Mouse (Mus musculus): ENCODE measurements around the gene Nnat.
"Not testable (repeated sequence)": the region's sequence is repeated elsewhere in the genome, so short reads cannot be mapped to it uniquely, and the experiment has no call there.

Nnat gene

DNA sequence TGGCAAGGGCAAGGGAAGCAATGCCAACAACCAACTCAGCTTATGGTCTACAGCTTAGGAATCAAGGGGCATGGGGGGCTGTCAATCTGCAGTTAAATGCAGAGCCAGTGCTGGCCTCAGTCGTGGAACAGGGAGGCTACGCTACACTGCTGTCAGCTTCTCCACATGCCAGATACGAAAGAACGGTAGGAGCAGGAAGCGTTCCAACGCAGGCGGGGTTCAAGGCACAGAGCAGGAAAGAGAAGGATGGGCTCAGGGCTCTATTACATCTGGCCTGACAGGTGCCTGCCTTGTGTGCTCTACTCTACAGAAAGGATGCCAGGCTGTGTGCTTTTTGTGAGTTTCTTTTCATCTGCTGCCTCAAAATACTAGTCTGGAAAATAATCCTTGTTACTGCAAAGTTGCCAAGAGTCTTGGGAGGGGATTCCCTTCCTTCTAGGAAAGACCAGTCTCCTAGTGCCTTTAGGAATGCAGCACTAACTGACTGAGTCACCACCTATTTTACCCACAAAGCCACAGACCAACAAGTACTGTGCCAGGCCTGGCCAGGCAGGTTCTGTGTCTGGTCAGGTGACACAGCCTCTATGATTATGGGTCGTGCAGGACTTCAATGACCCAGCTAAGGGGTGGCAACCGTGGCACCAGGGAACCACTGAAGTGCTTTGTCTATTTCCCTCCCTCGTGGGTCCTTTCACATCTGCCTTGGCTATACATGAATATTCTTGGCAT lies 7.6 kb upstream of the Nnat start:
- CTCF ChIA-PET = no interaction called here

DNA sequence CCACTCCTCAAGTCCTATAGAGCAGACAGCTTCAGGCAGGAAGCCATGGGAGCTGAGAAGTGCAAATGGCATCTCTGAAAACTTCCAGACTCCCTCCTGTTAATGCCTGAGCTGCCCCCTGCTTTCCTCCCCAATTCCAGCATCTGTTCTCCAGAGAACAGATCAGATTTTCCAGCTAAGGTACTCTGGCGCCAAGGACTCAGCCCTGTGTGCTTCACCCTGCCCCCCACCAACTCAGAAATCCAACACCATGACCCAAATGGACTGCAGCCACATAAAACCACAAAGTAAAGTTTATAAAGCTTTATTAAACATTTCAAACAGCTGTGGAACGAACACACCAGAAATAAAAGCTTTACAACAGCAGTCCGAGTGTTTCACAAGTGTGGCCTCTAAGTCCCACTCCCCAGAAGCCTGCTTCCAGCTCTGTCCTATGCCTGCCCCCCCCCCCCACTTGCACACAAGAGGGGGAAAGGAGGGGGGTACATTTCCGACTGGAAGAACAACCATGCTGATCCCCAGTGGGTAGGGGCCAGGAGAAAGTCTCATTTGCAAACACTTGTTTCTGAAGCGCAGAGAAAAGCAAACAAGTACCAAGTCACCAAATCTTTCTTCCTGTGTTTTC lies 3.7 kb upstream of the Nnat start:
- CTCF ChIA-PET = interaction anchor here (0.6 kb wide), 1 partner anchor 347 kb away, joined by 7 read pairs; no protein-coding TSS in a partner anchor

DNA sequence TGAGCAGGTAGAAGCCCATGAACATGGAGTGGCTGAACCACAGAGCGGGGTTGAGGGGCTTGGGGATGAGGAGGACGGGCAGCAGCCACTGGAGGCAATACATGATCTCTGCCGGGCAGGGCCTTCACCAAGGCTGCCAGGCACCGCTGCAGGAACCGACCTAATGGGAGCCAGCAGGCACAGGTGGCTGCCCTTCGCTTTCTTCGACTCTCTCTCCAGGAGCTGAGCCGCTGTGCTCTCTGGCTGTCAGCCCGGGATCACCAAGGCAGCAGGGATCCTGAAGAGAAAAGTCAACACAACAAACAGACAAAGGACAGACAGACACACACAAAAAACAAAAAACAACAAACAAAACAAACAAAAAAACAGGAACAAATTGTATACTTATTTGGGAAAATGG lies 1.8 kb upstream of the Nnat start:
- CTCF ChIA-PET = no interaction called here

DNA sequence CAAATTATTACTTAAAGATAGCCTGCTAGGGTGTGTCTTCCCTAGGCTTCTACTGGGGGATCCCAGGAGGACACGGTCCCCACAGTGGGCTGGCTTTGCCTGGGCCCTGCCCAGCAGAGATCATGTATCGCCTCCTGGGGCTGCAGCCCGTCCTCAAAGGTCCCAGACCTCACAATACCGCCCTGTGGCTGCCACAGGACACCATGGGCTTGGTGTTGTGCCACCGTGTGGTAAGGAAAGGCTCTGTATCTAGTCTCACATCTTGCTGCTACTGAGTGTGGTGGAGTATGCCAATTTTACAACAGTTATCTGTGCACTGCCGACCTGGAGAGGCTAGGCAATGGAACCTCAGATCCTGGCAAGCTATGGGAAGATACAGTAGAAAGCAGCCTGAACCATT lies 1.4 kb upstream of the Nnat start:
- CTCF ChIA-PET = no interaction called here

DNA sequence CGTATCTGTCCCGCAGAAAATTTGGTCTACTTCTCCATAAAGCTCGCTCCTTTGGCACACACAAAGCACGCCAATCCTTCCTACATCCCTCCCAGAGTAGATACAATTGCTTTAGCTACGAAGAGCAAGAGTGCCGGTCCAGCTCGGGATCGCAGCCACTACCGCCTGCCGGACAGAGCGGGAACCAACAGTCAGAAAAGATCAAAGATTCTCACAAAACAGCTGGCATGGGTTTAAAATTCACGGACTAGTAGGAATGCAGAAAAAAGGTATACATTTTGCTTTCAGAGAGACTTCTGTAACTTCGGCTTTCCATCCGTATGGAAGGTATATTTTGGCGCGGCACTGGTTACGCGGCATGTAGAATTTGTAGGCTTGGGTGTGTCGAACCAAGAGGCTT lies 438 bp upstream of the Nnat start:
- CTCF ChIA-PET = no interaction called here

DNA sequence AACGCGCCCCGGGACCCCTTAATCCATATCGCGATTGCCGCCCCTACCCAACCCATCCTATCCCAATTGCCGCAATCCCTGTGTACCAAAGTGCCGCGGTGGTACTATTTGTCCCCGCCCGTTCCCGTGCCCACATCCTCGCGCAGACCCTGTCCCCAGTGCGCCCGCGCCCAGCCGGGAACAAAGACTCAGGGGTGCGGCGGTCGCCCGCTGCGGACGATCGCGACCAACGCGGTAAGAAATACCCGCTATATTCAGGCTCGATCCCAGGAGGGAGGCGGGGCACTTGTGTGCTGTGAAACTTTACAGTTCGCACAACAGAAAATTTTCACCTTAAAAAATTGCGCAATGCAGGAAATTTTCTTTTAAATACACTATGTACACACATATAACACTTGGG lies 424 bp downstream of the Nnat start:
- CTCF ChIA-PET = no interaction called here

DNA sequence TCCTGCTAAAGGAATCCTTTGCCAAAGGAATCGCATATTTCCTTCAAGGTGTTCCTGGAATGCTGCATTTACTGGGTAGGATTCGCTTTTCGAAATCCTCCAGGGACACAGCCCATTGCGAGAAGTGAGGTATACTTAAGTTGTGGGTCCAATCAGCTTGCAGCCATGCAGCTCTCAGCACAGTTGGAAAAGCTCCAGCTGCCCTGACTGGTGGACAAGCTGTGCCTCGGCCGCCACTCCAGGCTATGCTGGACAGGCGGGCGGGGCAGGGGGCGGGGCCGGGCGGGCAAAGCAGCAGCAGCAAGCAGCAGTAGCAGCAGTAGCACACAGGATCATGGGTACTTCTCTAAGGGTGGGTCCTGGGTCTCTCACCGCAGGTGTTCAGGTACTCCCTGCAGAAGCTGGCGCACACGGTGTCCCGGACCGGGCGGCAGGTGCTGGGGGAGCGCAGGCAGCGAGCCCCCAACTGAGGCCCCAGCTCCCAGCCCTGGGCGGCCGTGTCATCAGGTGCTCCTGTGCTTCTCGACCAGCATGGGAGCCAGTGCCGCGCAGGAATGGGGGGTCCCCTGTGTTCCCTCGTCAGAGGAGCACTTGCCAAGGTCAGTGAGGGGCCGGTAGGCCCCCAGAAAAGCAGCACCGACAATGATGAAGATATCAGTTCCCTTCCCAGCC lies 1.4 kb downstream of the Nnat start:
- CTCF ChIA-PET = no interaction called here

DNA sequence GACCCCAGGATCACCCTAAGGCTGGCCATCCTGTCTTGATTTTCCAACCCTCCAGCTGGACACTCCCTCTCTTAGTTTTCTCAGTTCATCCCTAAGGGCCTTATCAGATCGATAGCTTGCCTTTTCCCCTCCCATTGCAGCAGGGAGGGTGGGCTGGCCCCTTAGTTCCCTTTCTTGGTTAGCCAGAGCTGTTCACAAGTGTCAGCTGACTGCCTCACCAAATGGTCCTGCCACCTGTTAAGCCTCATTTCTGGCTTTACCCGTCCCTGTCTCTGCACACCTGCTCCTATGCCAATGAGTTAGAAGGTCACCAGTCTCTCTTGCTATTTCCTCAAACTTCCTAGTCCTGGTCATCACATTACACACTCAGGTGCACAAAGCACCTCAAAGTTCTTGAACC lies 3.2 kb downstream of the Nnat start:
- CTCF ChIA-PET = no interaction called here

DNA sequence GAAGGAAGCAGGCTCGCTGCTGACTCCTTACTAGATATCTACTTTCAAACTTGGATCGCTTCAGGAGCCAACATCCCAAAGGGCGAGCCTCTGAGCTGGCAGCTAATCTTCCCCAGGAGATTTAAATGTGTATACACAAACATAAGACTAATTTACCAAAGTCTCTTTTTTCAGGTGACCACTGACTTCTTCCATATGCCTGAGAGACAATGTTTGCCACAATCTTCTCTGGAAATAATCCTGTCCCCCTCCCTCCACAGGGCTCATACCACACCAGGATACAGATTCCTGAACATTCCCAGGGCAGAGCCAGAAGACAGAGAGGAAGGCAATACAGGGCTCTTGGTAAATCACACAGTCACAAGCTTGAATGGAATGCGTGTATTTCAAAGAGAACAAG lies 4.8 kb downstream of the Nnat start:
- CTCF ChIA-PET = no interaction called here

DNA sequence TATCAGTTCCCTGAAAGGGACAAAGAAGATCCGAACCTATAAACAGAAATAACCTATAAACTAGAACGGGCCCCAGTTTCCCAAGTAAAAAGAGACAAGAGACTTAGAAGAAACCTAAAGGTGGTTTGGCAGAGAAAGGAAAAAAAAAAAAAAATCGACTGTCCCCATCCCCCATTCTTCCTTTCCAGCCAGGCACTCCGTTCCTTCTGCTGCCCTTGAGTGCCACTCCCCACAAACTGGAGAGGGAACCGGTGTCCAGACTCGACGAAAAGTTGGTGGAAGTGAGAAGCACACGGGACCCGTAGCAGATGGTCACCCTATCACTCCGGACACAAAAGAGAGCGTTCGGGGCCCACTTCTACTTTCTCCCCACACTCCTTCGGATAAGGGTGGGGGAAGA lies 5.6 kb downstream of the Nnat start:
- CTCF ChIA-PET = no interaction called here

DNA sequence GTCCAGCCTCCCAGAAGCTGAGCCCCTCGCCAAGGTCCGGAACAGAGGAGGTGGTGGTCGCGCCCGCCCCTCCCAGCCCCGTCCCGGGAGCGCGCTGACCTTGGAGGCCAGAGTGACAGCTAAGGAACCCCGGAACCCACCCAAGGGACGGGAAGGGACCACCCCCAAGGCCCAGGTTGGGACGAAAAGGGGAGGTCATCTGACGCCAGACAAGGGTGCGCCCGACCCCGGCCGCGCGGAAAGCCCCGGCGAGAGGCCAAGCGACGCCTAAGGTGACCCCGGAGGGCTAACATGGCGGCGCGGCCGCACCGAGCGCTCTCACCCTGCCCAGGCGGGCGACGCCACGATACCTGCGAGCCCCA lies 6.0 kb downstream of the Nnat start:
- CTCF ChIA-PET = no interaction called here

DNA sequence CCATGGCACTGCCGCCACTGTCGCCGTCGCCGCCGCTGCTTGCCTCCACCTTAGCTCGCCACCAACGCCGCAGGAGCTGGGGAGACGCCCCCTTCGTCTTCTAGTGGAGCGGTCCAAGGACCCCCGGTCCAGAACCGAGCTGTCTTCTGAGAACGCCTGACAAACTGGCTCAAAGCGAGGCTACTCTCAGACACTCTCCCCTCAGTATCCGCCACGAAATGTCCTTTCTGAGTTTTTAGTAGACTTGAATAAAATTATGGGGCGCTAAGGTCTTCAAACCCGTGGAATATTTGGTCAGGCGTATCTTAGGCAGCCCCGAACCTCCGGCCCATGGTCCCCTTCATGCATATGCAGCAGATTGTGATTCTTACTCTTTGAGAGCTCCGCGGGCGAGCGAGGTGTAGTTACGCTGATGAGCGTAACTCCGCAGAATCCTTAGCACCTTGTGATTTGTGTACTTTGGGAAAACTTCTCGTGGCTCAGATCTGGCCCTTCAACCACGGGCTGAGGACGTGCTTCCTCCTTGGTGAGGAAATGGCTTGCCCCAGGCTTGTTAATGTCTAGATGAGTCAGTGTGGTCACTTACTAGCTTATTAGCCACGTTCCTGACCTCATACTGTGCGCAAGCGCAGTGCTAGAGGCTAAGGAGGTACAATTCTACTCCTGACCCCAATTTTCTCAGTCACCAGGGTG lies 6.5 kb downstream of the Nnat start:
- CTCF ChIA-PET = no interaction called here

DNA sequence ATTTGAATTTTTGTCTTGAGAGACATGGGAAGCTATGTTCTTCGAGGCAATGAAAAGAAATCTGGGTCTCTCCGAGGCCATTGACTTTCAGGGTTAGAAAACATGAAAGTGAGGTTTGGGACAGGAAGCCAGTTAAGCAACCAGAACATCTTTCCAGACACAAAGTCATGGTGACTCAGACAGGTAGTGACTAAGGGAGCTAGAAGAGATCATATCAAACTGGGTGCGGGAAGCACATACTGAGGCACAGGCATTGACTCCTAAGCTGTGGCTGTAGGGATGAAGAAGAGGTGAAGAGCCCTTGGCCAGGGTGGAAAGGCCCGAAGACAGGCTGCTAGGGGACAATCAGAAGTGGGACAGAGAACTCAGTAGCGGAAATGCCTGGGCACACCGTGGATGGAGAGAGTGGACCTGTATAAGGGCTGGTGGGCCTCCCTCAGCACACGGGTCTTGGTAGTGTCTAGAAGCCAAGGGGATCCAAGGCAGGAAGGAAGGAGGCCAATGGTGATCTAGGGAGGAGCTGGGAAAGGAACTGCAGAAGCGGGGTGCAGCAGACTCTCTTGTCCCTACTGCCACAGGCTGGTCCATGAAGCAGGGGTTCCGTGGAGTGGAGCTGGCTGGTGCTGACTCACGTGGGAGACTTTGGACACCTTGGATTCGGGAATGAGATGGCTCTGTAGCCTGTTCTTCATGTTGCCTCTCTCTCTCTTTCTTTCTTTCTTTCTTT lies 7.5 kb downstream of the Nnat start:
- CTCF ChIA-PET = interaction anchor here (0.5 to 1.4 kb wide), 3 partner anchors 170 to 280 kb away, joined by 3 to 5 read pairs (median 3); no protein-coding TSS in a partner anchor

DNA sequence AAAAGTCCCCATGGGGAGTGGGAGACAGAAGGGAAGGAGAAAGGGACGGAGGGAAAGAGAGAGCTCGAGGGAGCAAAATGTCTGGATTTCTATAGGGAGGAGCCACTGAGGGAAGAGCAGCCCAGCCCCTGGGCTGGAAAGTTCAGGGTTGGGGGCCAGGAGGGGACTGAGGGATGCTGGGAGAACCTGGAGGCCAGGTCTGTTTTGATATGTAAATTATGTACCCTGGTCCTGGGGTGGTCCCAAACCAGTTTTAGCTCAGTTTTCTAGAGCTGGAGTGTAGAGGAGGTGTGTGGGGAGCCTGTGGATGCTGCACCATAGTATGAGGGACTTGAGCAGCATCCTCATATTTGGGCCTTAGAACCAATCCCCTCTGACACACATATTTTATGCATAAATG lies 9.0 kb downstream of the Nnat start:
- CTCF ChIA-PET = interaction anchor here (0.6 to 1.4 kb wide), 3 partner anchors 112 to 1003 kb away, joined by 3 read pairs; no protein-coding TSS in a partner anchor

DNA sequence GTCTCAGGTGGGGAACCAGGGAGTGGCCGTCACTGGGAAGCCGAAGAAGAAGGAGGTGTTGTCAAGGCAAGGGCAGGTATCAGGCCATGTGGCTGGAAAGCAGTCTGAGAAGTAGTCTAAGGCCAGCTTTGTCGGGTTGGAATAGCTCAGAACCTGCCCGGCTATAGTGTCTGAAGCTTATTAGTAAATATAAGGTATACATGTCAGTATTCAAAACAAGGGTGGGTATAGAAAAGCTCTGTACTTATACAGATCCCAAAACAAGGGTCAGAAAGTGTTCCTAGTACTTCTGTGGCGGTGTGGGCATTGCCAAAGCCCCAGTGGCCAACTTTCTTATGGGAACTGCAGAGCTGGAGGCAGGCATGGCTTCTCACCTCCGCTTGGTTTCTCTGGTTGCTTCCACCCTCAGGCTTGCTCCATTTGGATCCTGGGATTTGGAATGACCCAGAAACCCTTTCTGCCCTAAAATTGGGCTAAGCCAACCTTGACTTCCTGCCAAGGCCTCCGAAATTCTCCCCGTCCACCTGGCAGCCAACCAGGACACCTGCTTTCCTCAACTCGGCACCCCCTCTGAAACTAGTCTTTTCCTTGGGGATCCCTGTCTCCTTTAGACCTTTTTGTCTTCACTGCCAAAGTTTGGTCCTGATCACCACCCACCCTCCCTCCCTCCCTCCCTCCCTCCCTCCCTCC lies 10.1 kb downstream of the Nnat start:
- CTCF ChIA-PET = interaction anchor here (0.6 to 1.4 kb wide), 3 partner anchors 113 to 275 kb away, joined by 3 to 7 read pairs (median 4); no protein-coding TSS in a partner anchor

DNA sequence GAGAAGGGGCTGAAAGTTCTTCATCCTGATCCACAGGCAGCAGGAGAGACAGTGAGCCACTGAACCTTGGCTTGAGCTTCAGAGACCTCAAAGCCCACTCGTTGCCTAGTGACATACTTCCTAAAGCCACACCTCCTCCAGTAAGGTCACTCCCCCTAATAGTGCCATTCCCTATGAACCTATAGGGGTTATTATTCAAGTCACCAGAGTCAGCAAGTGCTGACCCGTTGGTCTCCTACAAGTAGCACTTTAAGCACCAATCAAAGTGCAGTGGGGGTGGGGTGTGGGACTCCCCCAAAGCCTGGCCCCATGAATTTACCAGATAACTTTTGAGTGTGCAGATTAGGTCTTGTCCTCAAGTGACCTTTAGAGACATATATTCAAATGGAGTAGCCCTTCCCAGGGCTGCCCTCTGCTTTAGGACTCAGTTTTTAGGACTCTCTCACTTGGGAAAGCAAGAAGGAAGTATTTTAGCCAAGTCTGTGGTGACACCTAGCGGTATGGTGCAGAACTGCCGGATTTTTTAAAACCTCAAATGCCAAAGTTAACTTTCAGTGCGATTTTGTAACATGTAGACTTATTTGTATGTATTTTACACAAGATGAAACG lies 11.4 kb downstream of the Nnat start, which contains the start of gene Blcap:
Gene Blcap (minus strand): TSS at position 51 of the 609 bp plus-strand sequence.
- CTCF ChIA-PET = interaction anchor here (1.4 kb wide), 1 partner anchor 230 kb away, joined by 4 read pairs; no protein-coding TSS in a partner anchor

DNA sequence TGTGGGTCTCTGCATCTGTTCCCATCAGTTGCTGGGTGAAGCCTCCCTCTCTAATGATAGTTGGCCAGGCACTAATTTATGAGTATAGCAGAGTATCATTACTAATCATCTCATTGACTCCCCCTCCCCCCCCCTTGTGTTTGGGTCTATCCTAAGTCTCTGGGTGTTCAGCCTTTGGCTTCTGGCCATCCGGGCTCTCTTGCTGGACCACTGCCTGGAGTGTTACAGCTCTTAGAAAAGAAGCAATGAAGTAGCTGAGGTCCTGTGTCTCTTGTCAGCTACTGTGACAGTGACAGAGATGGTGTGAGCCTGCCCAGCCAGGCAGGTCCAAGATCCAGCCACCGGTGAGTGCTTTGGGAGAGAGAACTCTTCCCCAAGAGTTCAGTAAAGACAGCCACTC lies 12.9 kb downstream of the Nnat start:
- CTCF ChIA-PET = interaction anchor here (0.6 kb wide), 1 partner anchor 120 kb away, joined by 3 read pairs; no protein-coding TSS in a partner anchor

DNA sequence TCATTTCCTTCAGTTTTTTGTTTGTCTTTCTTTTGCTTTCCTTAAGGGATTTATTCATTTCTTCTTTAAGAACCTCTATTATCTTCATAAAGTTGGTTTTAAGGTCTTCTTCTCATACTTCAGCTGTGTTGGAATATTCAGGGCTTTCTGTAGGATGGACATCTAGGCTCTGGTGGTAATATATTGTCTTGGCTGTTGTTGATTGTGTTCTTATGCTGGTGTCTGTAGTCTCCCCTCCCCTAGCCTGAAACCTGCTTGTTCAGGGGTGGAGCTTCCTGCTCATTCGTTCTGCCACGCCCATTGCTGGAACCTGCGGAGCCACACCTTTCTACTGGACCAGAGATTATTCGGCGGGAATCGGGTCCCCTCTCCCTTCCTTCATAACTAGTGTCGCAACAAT lies 25.5 kb downstream of the Nnat start:
- CTCF ChIA-PET = not testable (repeated sequence)

DNA sequence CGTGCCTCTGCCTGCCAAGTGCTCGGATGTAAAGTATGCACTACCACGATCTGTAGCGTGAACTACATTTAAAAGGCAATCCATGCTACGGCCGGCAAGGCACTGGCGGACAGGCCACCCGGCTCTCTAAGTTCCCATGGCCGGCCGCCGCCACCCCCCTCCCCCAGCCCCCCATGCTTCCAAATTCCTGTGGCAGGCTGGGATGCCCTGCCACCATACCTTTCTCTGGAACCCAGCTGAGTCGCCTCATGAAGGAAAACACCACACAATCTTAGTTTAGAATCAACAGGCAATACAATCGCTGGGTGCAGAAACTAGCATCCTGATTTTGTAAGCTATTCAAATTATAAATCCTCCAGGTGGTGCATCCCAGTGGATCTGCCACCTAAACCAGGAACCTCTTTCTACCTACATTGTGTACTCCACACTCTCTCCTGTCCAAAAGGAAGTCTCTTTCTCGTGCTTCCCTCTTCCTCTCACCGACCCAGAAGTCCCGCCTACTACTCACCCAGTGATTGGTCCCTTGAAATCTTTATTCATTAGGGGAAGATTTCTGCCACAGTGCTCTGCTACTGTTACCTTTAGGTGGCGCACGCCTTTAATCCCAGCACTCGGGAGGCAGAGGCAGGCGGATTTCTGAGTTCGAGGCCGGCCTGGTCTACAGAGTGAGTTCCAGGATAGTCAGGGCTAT lies 37.1 kb downstream of the Nnat start:
- CTCF ChIA-PET = no interaction called here

DNA sequence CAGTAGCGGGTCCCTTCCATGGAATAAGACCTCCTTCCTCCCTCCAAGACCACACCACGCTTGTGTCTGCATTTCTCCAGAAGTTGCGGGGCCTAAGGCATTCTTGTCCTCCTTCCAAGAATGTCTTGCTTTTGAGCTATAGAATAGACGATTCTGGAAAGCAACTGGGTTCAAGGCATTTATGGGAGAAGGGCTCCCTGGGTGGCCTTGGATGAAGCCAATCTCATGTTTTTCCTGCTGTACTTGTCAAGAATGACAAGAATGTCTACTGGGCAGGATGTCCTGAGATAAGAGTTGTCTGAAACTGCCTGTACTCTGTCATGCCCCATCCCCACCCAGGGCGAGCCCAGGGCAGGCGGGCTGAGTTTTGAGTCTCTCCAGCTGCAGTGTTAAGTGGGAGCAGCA lies 41.6 kb downstream of the Nnat start:
- CTCF ChIA-PET = no interaction called here

Data from spleen, embryonic (tissue).